ENCODE assay signal across 19 mouse cellular contexts in genomic region chr7:135632716-135633258, GRCm38 (mm10).
DNase-seq lines count a peak whose midpoint lies in the region; ATAC-seq and TF ChIP-seq lines count a peak whose summit lies in the region.
"Had no signal": no experiment of that assay in that cellular context is flagged by ENCODE, and none has a peak within 500 bp of the region (broad histone marks: within the 10 kb centered on the region; RNA-seq: fewer than 3 reads in every experiment).

No protein-coding gene starts in this region.

- TF ChIP-seq CTCF in layer of hippocampus, adult 2 months (conservative IDR thresholded peaks at IDR 0.05) = peak; percentile 32; the same call in 1 of the 2 replicates

- peak; percentile 18 for DNase-seq in cerebellum, adult 11-12 months
- no peak for DNase-seq in layer of hippocampus, adult 2 months (ENCODE audit: low spot score in 2 of 2)
- no peak for DNase-seq in layer of hippocampus, adult 18-20 months (ENCODE audit: low spot score in 2 of 2)
- DNase-seq in R1 (ENCODE audit: low read depth, low spot score) = peak; percentile 15
- DNase-seq in cerebellum, postnatal 36 days = peak; percentile 21 to 25
- DNase-seq in urinary bladder, adult 2 months (ENCODE audit: low spot score) = no peak
- no peak for DNase-seq in gastrocnemius, adult 8-10 months (ENCODE audit: low spot score in 2 of 2)
- DNase-seq: adrenal gland, postnatal 14 days; gastrocnemius, postnatal 10 days; heart, postnatal 14 days; kidney, adult 2 months; liver; lung, postnatal 14 days had no signal

- no peak overlapping the region for H3K27ac ChIP-seq in layer of hippocampus, adult 2 months
- H3K27ac ChIP-seq: forebrain, embryonic 15.5 days; heart, embryonic 13.5 days; hindbrain, postnatal 0 days; kidney, postnatal 0 days; limb, embryonic 10.5 days had no signal

- no peak overlapping the region for H3K4me3 ChIP-seq in layer of hippocampus, adult 2 months
- H3K4me3 ChIP-seq: forebrain, embryonic 15.5 days; heart, embryonic 13.5 days; limb, embryonic 10.5 days had no signal

- no peak for ATAC-seq in cerebellum, adult (ENCODE audit: insufficient number of reproducible peaks, low FRiP score, low TSS enrichment)
- ATAC-seq: forebrain, embryonic 15.5 days; hindbrain, postnatal 0 days had no signal

Comparison
In these comparisons a context has a peak if more than half of its experiments do, and no peak if none do; other contexts are left out.
1. DNase-seq: peak in cerebellum, adult 11-12 months (single experiment), R1 (single experiment) and cerebellum, postnatal 36 days (2 of 2); none in layer of hippocampus, adult 2 months (0 of 2), layer of hippocampus, adult 18-20 months (0 of 2), urinary bladder, adult 2 months (single experiment) and gastrocnemius, adult 8-10 months (0 of 2).